Mouse (Mus musculus) testis, adult 2 months (tissue): Measurements from ENCODE around the gene Zfp239. TPM values are rescaled to one million over a fixed set of nuclear protein-coding genes. Genes with fewer than 3 reads are reported as not detected.
"Not testable (repeated sequence)": the region's sequence is repeated elsewhere in the genome, so short reads cannot be mapped to it uniquely, and the experiment has no call there.

ENCODE experiments used
- H3K27ac ChIP-seq: fragments of 200-500 bp; 2 replicates; pipeline ENCODE4 v1.5.1; 2012; ENCODE audit warnings: low read depth, low read length; ENCODE audit not compliant: control insufficient read depth, insufficient read depth
- H3K27me3 ChIP-seq: fragments of 200-500 bp; 2 replicates; pipeline ENCODE4 v1.6.1; 2012; ENCODE audit warnings: mild to moderate bottlenecking, low read length, moderate library complexity; ENCODE audit not compliant: control insufficient read depth, insufficient read depth
- H3K36me3 ChIP-seq: fragments of 200-500 bp; 2 replicates; pipeline ENCODE4 v1.6.1; 2012; ENCODE audit warnings: mild to moderate bottlenecking, low read length; ENCODE audit not compliant: control insufficient read depth, insufficient read depth
- H3K4me1 ChIP-seq: fragments of 200-500 bp; 2 replicates; pipeline ENCODE4 v1.6.1; 2012; ENCODE audit warnings: low read length; ENCODE audit not compliant: control insufficient read depth, insufficient read depth
- H3K4me3 ChIP-seq: fragments of 200-500 bp; 2 replicates; pipeline ENCODE4 v1.5.1; 2012; ENCODE audit warnings: low read depth, mild to moderate bottlenecking, low read length, moderate library complexity, mixed read lengths; ENCODE audit not compliant: control insufficient read depth
- CTCF ChIP-seq: fragments of 200-500 bp; IDR thresholded peaks from 2 replicates; pipeline ENCODE4 v1.5.1; 2012; ENCODE audit warnings: low read depth, mild to moderate bottlenecking, inconsistent platforms, low read length, moderate library complexity; ENCODE audit not compliant: control insufficient read depth, insufficient read depth, insufficient replicate concordance
- POLR2A ChIP-seq: fragments of 200-500 bp; IDR thresholded peaks from 2 replicates; pipeline ENCODE4 v1.6.1; 2012; ENCODE audit warnings: low read depth, mild to moderate bottlenecking, inconsistent platforms, low read length, moderate library complexity; ENCODE audit not compliant: control insufficient read depth
- polyA plus RNA-seq: library from polyadenylated mRNA; depleted of rRNA; stranded (reverse); fragments of >200 nt; gene quantifications from 2 replicates; pipeline ENCODE4 v1.2.3, GENCODE M21; 2012

The Zfp239 gene
- polyA plus RNA-seq, 1 experiment = 4.6 TPM

- TF ChIP-seq CTCF = no peak
- TF ChIP-seq POLR2A = no peak
- H3K27ac ChIP-seq = no peak overlapping the region
- no peak overlapping the region for H3K4me3 ChIP-seq
- H3K36me3 ChIP-seq = no peaks in the 10 kb centered on the region
- no peaks in the 10 kb centered on the region for H3K27me3 ChIP-seq
- H3K4me1 ChIP-seq = peaks cover 5% of the 10 kb centered on the region
Measured at GRCm38 (mm10) chr6:117844597-117844996, 17.3 kb upstream of the Zfp239 start.

GRCm38 (mm10) chr6:117846671-117847070 lies 15.2 kb upstream of the Zfp239 start:
- not testable (repeated sequence) for H3K36me3 ChIP-seq, H3K27ac ChIP-seq, H3K27me3 ChIP-seq, H3K4me1 ChIP-seq, H3K4me3 ChIP-seq

- Histone ChIP-seq H3K4me1 (no peaks in the 10 kb centered on the region), H3K36me3 (no peaks in the 10 kb centered on the region), H3K27ac (no peak overlapping the region), H3K27me3 (no peaks in the 10 kb centered on the region), H3K4me3 (no peak overlapping the region)
- TF ChIP-seq POLR2A (no peak), CTCF (no peak)
Measured at GRCm38 (mm10) chr6:117847772-117848171, 14.1 kb upstream of the Zfp239 start.

- Histone ChIP-seq H3K4me3 (no peak overlapping the region), H3K36me3 (no peaks in the 10 kb centered on the region), H3K27ac (no peak overlapping the region), H3K4me1 (no peaks in the 10 kb centered on the region), H3K27me3 (no peaks in the 10 kb centered on the region)
- TF ChIP-seq CTCF (no peak), POLR2A (no peak)
Measured at GRCm38 (mm10) chr6:117848577-117848976, 13.3 kb upstream of the Zfp239 start.

- Histone ChIP-seq H3K36me3 (no peaks in the 10 kb centered on the region), H3K27me3 (no peaks in the 10 kb centered on the region), H3K27ac (no peak overlapping the region), H3K4me1 (no peaks in the 10 kb centered on the region), H3K4me3 (no peak overlapping the region)
- no peak for TF ChIP-seq CTCF
Measured at GRCm38 (mm10) chr6:117851747-117852146, 10.2 kb upstream of the Zfp239 start.

- H3K4me3 ChIP-seq = no peak overlapping the region
- TF ChIP-seq CTCF (no peak), POLR2A (no peak)
- H3K36me3 ChIP-seq = no peaks in the 10 kb centered on the region
- no peaks in the 10 kb centered on the region for H3K27me3 ChIP-seq
- no peak overlapping the region for H3K27ac ChIP-seq
- peaks cover 5% of the 10 kb centered on the region for H3K4me1 ChIP-seq
Measured at GRCm38 (mm10) chr6:117857990-117858389, 3.9 kb upstream of the Zfp239 start.

- H3K27ac ChIP-seq = no peak overlapping the region
- H3K36me3 ChIP-seq = no peaks in the 10 kb centered on the region
- H3K4me1 ChIP-seq = peaks cover 10% of the 10 kb centered on the region
- TF ChIP-seq POLR2A (no peak), CTCF (no peak)
- no peaks in the 10 kb centered on the region for H3K27me3 ChIP-seq
- H3K4me3 ChIP-seq = no peak overlapping the region; the same call in 1 of the 2 replicates
Measured at GRCm38 (mm10) chr6:117862465-117862864, 565 bp downstream of the Zfp239 start.

- peaks cover 10% of the 10 kb centered on the region for H3K4me1 ChIP-seq
- no peaks in the 10 kb centered on the region for H3K27me3 ChIP-seq
- H3K4me3 ChIP-seq = peak overlapping the region; percentile 79
- H3K27ac ChIP-seq = no peak overlapping the region
- TF ChIP-seq POLR2A (0 out of 2 replicates have a peak, but pooled peaks have one; percentile 37), CTCF (no peak)
- H3K36me3 ChIP-seq = no peaks in the 10 kb centered on the region
Measured at GRCm38 (mm10) chr6:117862899-117863620, 1.2 kb downstream of the Zfp239 start.
